ENCODE assay signal across 8 mouse cellular contexts in the genomic region with DNA sequence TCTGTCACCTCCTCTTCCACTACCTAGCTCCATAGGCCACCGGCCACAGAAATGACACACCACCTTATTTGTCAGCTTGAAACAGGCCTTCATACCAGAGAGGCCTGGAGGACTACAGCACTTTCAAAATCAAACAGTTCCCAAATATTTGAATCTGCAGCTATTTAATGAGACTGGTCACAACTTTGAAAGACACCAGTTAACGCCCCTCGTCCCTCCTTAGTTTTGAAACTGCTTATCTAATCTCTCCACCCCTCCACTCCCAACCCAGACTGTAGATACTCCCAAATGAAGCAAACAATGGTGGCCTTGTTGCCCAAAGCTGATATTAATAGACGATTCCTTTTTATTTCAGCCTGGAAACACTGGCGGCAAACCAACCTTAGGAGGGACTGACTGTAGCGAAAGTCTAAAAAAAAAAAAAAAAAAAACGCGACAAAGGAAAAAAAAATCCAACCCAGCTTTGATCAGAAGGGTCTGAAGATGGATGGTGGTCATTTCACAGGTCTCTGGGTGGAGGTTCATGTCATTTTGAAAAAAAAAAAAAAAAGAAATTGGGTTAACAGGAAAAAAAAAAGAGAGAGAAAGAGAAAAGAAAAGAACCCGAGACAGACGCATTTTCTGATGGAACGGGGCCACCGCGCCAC.
DNase-seq lines count a peak whose midpoint lies in the region; ATAC-seq lines count a peak whose summit lies in the region.

No protein-coding gene starts in this region.

- peaks cover 22% of the 10 kb centered on the region for H3K4me1 ChIP-seq in erythroblast, embryonic 14.5 days (ENCODE audit: control insufficient read depth)
- peaks cover 25% of the 10 kb centered on the region for H3K4me1 ChIP-seq in liver, embryonic 12.5 days
- peaks cover 13% of the 10 kb centered on the region for H3K4me1 ChIP-seq in stomach, embryonic 16.5 days (ENCODE audit: control insufficient read depth, insufficient read depth, low read length)

- H3K27me3 ChIP-seq in erythroblast, embryonic 14.5 days (ENCODE audit: control insufficient read depth), result no peaks in the 10 kb centered on the region
- H3K27me3 ChIP-seq in liver, embryonic 12.5 days (replicated peaks), result peaks cover 15% of the 10 kb centered on the region
- H3K27me3 ChIP-seq in stomach, embryonic 16.5 days (ENCODE audit: control insufficient read depth, insufficient read depth, low read length), result no peaks in the 10 kb centered on the region

- WGBS in liver, embryonic 12.5 days (ENCODE audit: insufficient replicate concordance), result 10% methylated on average over 13 of the region's 13 CpGs
- WGBS in stomach, embryonic 16.5 days, result 15% methylated on average over 13 of the region's 13 CpGs

- peak; percentile 43 for DNase-seq in testis, postnatal 14 days (ENCODE audit: low spot score)
- DNase-seq in testis, postnatal 10 days (ENCODE audit: low spot score), result no peak
- no peak for DNase-seq in adrenal gland, postnatal 14 days
- no peak for DNase-seq in spleen, adult 18-20 months

- H3K9ac ChIP-seq in liver, embryonic 12.5 days, result peak overlapping the region; percentile 31; the same call in 1 of the 2 replicates
- H3K9ac ChIP-seq in stomach, embryonic 16.5 days (ENCODE audit: low read length), result peak overlapping the region; percentile 60

- H3K36me3 ChIP-seq in erythroblast, embryonic 14.5 days (ENCODE audit: control insufficient read depth), result no peaks in the 10 kb centered on the region
- no peaks in the 10 kb centered on the region for H3K36me3 ChIP-seq in liver, embryonic 12.5 days
- H3K36me3 ChIP-seq in stomach, embryonic 16.5 days (ENCODE audit: control insufficient read depth, insufficient read depth, low read length), result no peaks in the 10 kb centered on the region

- H3K4me2 ChIP-seq in liver, embryonic 12.5 days, result peak overlapping the region; percentile 63
- H3K4me2 ChIP-seq in stomach, embryonic 16.5 days (ENCODE audit: low read depth, low read length), result peak overlapping the region; percentile 52

- no peak for ATAC-seq in erythroblast, adult 5-6 weeks (replicated peaks; ENCODE audit: low FRiP score, poor library complexity, severe bottlenecking)
- no peak for ATAC-seq in liver, embryonic 12.5 days
- peak; percentile 72; the same call in 1 of the 2 replicates for ATAC-seq in stomach, embryonic 16.5 days (ENCODE audit: insufficient read depth, low FRiP score)

- H3K9me3 ChIP-seq in erythroblast, embryonic 14.5 days (ENCODE audit: control insufficient read depth, low read length), result no peaks in the 10 kb centered on the region
- no peaks in the 10 kb centered on the region for H3K9me3 ChIP-seq in liver, embryonic 12.5 days (replicated peaks)
- H3K9me3 ChIP-seq in stomach, embryonic 16.5 days (replicated peaks; ENCODE audit: control insufficient read depth, low read length), result 0 out of 2 replicates have a peak, but pooled peaks cover 3% of the 10 kb centered on the region

- no peak overlapping the region for H3K27ac ChIP-seq in liver, embryonic 12.5 days
- peak overlapping the region; percentile 85 for H3K27ac ChIP-seq in stomach, embryonic 16.5 days (ENCODE audit: low read length)

- H3K4me3 ChIP-seq in erythroblast, embryonic 14.5 days (replicated peaks), result peak overlapping the region; percentile 39
- peak overlapping the region; percentile 27 for H3K4me3 ChIP-seq in liver, embryonic 12.5 days
- peak overlapping the region; percentile 18; the same call in 1 of the 2 replicates for H3K4me3 ChIP-seq in stomach, embryonic 16.5 days (replicated peaks; ENCODE audit: low read length)
